Mouse (Mus musculus) left cerebral cortex, adult 2 months (tissue): ENCODE data around the gene Aff3. TPM values are rescaled to one million over a fixed set of nuclear protein-coding genes. Genes with fewer than 3 reads are reported as not detected.

Experiments used
- DNase-seq, 2 experiments: peaks; one replicate each; pipeline ENCODE4 v3.0.0; 2021 to 2022; ENCODE audit warnings: low spot score in 2 of 2, mixed read lengths in 1 of 2; ENCODE audit errors: extremely low spot score in 1 of 2
- H3K27ac ChIP-seq: fragments of 200-600 bp; 2 replicates; pipeline ENCODE4 v1.8.1; 2022
- H3K4me3 ChIP-seq: fragments of 200-600 bp; 2 replicates; pipeline ENCODE4 v1.8.1; 2022
- CTCF ChIP-seq: fragments of 200-600 bp; IDR thresholded peaks from 2 replicates; pipeline ENCODE4 v1.8.1; 2022; ENCODE audit warnings: antibody characterized with exemption, mild to moderate bottlenecking, moderate library complexity
- intact Hi-C: fragments of 180-260 bp; cut with DNase I; formaldehyde crosslinking; loops from one replicate; pipeline ENCODE4 v1.15.1; 2025
- total RNA-seq, 2 experiments: library from RNA; stranded (reverse); gene quantifications; 2 replicates each; pipeline ENCODE4 v1.2.3; 2021

Gene Aff3
- total RNA-seq, 2 experiments from 2014 or later = 98.8 to 108 TPM

DNA sequence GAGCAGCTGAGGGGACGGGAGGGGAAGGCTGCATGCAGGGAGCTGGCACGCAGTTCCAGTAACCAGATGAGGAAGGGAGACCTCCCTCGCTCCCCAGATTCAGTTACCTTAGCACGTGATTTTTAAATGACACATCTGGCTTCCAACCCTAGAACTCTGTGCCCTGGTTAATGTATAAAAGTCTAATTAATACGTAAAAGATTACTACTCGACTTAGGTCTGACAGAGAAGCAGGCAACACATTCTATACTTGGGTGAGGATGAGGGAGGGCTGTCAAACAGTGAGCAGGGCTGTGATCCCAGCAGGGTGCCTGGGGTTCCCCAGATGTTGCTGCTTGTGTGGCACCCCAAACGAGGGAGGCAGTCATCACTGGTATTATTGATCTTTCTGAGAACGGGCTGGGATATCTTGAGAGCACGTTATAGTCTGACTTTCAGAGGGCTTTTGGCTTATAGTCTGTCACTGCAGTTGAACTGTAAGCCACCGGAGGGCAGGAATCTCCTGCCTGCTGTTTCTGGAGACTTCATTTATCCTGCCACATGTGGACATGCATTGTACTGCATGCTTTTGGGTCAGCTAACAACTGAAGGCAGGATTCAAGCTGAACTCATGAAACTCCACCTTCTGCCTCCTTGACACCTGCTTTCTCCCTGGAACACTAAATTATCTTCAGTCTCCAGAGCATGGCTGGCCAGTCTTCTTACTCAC lies 462.1 kb downstream of the Aff3 start:
- DNase-seq = no peak
- Histone ChIP-seq H3K4me3 (no peak overlapping the region), H3K27ac (no peak overlapping the region)
- TF ChIP-seq CTCF = peak; percentile 45
- intact Hi-C loops = no loop called here

DNA sequence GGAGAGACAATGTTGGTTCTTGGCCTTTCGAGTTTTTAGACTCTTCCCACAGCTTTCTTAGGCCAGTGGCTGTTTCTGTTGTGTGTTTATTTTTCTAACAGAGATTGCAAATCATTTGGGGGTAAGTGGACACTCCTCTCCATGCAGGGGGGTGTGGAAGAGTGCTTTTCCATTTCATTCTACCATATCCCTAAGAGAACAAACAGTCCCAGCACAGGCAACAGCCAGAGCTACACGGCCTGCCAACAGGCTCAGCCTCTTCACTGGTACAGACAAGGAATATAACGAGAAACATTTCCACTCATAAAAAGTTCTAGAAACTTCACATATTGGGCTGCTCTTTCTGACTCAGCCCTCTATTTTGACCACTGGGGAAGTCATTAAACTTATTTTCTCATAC lies 463.0 kb downstream of the Aff3 start:
- TF ChIP-seq CTCF = no peak
- no peak overlapping the region for H3K27ac ChIP-seq
- DNase-seq = no peak
- H3K4me3 ChIP-seq = no peak overlapping the region
- intact Hi-C loops = no loop called here

- intact Hi-C loops = no loop called here
- TF ChIP-seq CTCF = no peak
- H3K27ac ChIP-seq = peak overlapping the region; percentile 34; the same call in 1 of the 2 replicates
- no peak overlapping the region for H3K4me3 ChIP-seq
- no peak for DNase-seq
Measured at GRCm38 (mm10) chr1:38199669-38200635, 464.8 kb downstream of the Aff3 start.

GRCm38 (mm10) chr1:38198393-38199029 lies 466.2 kb downstream of the Aff3 start:
- TF ChIP-seq CTCF = no peak
- H3K4me3 ChIP-seq = no peak overlapping the region
- no peak for DNase-seq
- intact Hi-C loops = no loop called here
- H3K27ac ChIP-seq = no peak overlapping the region

- DNase-seq = no peak
- H3K27ac ChIP-seq = no peak overlapping the region
Measured at GRCm38 (mm10) chr1:38197145-38197682, 467.5 kb downstream of the Aff3 start.

GRCm38 (mm10) chr1:38195721-38196120 lies 469.0 kb downstream of the Aff3 start:
- H3K27ac ChIP-seq = no peak overlapping the region
- intact Hi-C loops = no loop called here
- no peak for DNase-seq
- H3K4me3 ChIP-seq = no peak overlapping the region
- TF ChIP-seq CTCF = no peak

More at GRCm38 (mm10) chr1:38197145-38197682, 467.5 kb downstream of the Aff3 start:
- intact Hi-C loops = no loop called here
- TF ChIP-seq CTCF = no peak
- no peak overlapping the region for H3K4me3 ChIP-seq

GRCm38 (mm10) chr1:38186227-38186545 lies 478.6 kb downstream of the Aff3 start:
- H3K27ac ChIP-seq = no peak overlapping the region
- intact Hi-C loops = loop anchor here (5.0 kb wide), 2 partner anchors 206 to 451 kb away; no protein-coding TSS in a partner anchor

DNA sequence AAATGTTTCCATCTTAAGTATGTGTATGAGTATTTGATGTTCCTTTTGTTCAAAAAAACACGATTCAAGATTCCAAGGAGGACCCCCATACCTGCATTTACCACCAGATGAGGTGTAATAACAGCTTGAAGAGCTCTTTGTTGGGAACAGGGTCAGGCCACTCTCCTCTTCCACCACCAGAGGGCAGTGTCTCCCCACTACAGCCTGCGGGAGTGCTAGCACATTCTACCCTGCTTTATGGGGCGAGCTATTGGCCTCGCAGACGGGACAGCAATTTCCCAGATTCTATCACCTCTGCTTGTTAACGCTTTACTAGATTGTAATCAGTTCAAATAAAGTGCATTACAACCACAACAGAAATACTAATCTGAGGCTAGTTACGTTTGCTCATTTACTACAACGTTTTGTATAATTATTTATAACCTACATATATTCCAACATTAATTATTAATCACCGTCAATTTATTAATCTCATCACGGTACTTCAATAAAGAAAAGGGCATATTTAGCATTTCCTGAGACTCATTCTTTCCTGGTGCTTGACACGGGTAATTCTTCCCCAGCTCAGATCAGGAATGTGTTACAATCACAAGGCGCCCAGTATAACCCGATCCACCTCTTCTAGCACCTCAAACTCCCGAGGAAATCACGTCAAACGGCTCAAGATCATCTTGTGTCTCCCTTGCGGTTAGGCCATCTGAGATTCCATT lies 479.1 kb downstream of the Aff3 start:
- DNase-seq = peak; percentile 79 to 85
- peak; percentile 99 for TF ChIP-seq CTCF
- Histone ChIP-seq H3K4me3 (no peak overlapping the region), H3K27ac (no peak overlapping the region)
- intact Hi-C loops = loop anchor here (1.0 to 5.0 kb wide), 4 partner anchors 207 to 602 kb away; no protein-coding TSS in a partner anchor

More at GRCm38 (mm10) chr1:38186227-38186545, 478.6 kb downstream of the Aff3 start:
- TF ChIP-seq CTCF = no peak
- no peak for DNase-seq
- H3K4me3 ChIP-seq = no peak overlapping the region

GRCm38 (mm10) chr1:38181020-38181550 lies 483.7 kb downstream of the Aff3 start:
- no peak overlapping the region for H3K4me3 ChIP-seq
- H3K27ac ChIP-seq = no peak overlapping the region
- DNase-seq = no peak
- no peak for TF ChIP-seq CTCF
- intact Hi-C loops = no loop called here

- Histone ChIP-seq H3K27ac (no peak overlapping the region), H3K4me3 (no peak overlapping the region)
- intact Hi-C loops = no loop called here
- no peak for DNase-seq
- no peak for TF ChIP-seq CTCF
Measured at GRCm38 (mm10) chr1:38178929-38179328, 485.8 kb downstream of the Aff3 start.

GRCm38 (mm10) chr1:38176077-38176476 lies 488.7 kb downstream of the Aff3 start:
- DNase-seq = no peak
- intact Hi-C loops = no loop called here

More at GRCm38 (mm10) chr1:38176077-38176476, 488.7 kb downstream of the Aff3 start:
- H3K27ac ChIP-seq = no peak overlapping the region
- no peak overlapping the region for H3K4me3 ChIP-seq
- no peak for TF ChIP-seq CTCF
